Mouse (Mus musculus): ENCODE measurements around the gene Vmn1r71.
"Not testable (repeated sequence)": the region's sequence is repeated elsewhere in the genome, so short reads cannot be mapped to it uniquely, and the experiment has no call there.

Vmn1r71 gene

DNA sequence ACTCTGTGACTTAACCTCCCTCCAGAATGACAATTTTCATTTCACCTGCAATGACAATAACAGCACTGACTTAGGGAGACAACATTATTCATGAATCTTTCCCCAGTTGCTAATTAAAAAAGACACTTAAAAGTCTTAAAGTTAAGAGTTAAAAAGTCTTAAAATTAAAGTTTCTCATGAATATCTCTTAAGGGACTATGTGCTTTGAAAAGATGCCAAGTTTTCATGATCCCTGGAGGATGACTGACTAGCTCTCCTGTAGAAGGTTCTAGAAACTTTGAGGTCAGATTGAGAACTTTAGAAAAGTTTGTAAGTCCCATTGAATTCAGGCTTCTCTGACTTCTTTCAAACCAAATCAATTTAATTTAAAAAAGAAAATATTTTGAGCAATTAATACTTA is at the start of gene Vmn1r71:
Gene Vmn1r71, minus strand, starts transcription at position 101 of the 400 bp plus-strand sequence.
- no peak for DNase-seq (ENCODE audit: low spot score)

DNA sequence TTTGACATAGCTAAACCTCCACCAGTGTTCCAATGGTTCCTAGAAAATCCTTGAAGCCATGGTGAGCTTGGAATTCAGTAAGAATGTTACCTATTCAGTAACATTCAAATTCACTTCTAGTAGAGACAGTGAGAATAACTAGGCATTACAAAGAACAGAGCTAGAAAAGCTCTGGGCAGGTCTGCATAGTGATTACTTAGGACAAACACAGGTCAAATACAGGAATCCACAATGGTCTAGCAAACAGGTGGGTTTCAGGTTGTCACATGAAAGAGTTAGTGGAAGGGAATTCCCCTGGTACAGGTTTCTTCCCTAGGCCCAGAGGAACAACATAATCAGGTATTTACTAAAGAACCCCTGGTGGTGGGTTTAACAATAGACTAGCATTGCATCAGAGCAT is 3.4 kb upstream of the Vmn1r71 start:
- not testable (repeated sequence) for DNase-seq (ENCODE audit: low spot score)

All from urinary bladder, postnatal 14 days (tissue).